Mouse (Mus musculus) lung, postnatal 0 days (tissue): ENCODE results near the gene Smim24. TPM values are rescaled to one million over a fixed set of nuclear protein-coding genes. Genes with fewer than 3 reads are reported as not detected.

Experiments
- ATAC-seq: fragments of 200-750 bp; cut with Nextera tagmentation; 2 replicates; pipeline ENCODE4 v1.8.0; 2017; ENCODE audit warnings: moderate library complexity
- DNase-seq: peaks from one replicate; pipeline ENCODE4 v3.0.0-alpha.2; 2016; ENCODE audit warnings: low spot score
- H3K27ac ChIP-seq: fragments of 300-500 bp; sonication (generic); 2 replicates; pipeline ENCODE4 v1.5.1; 2014; ENCODE audit warnings: antibody characterized with exemption, mild to moderate bottlenecking, low read length, mixed read lengths
- H3K27me3 ChIP-seq: fragments of 300-500 bp; sonication (generic); replicated peaks from 2 replicates; pipeline ENCODE4 v1.6.1; 2014; ENCODE audit warnings: low read length, mixed read lengths; ENCODE audit not compliant: insufficient read depth
- H3K36me3 ChIP-seq: fragments of 300-500 bp; sonication (generic); 2 replicates; pipeline ENCODE4 v1.6.1; 2014; ENCODE audit warnings: low read length, mixed read lengths; ENCODE audit not compliant: insufficient read depth
- H3K4me1 ChIP-seq: fragments of 300-500 bp; sonication (generic); 2 replicates; pipeline ENCODE4 v1.6.1; 2014; ENCODE audit warnings: antibody characterized with exemption, low read depth, low read length, mixed read lengths; ENCODE audit not compliant: insufficient read depth
- H3K4me2 ChIP-seq: fragments of 300-500 bp; sonication (generic); replicated peaks from 2 replicates; pipeline ENCODE4 v1.6.1; 2014; ENCODE audit warnings: low read depth, mild to moderate bottlenecking, low read length, moderate library complexity, mixed read lengths
- H3K4me3 ChIP-seq: fragments of 300-500 bp; sonication (generic); 2 replicates; pipeline ENCODE4 v1.5.1; 2014; ENCODE audit warnings: low read depth, low read length
- H3K9ac ChIP-seq: fragments of 300-500 bp; sonication (generic); replicated peaks from 2 replicates; pipeline ENCODE4 v1.6.1; 2014; ENCODE audit warnings: low read depth, mild to moderate bottlenecking
- H3K9me3 ChIP-seq: fragments of 300-500 bp; sonication (generic); 2 replicates; pipeline ENCODE4 v1.6.1; 2016; ENCODE audit warnings: low read length, mixed read lengths
- CTCF ChIP-seq: IDR thresholded peaks from 2 replicates; pipeline ENCODE4 v1.5.1; 2016; ENCODE audit warnings: antibody characterized with exemption, mild to moderate bottlenecking
- EP300 ChIP-seq: IDR thresholded peaks from 2 replicates; pipeline ENCODE4 v1.6.1; 2016; ENCODE audit warnings: antibody characterized with exemption, mild to moderate bottlenecking, control low read depth
- WGBS: fragments of 180-500 bp; shearing (Covaris S2); extraction: QIAGEN DNeasy Blood & Tissue Kit; methylation state at CpG from one replicate; pipeline ENCODE4 v1.1.7; 2014; 5-methylcytosine and 5-hydroxymethylcytosine counted together
- polyA plus RNA-seq: library from polyadenylated mRNA; unstranded; fragments of >200 nt; fragmentation: Nextera tagmentation; extraction: Ambion mirVana; gene quantifications from 2 replicates; pipeline ENCODE4 v1.2.1, GENCODE M21; 2015

The Smim24 gene
- polyA plus RNA-seq, 1 experiment from 2014 or later: 3.1 TPM

GRCm38 (mm10) chr10:81350351-81351063, 42.3 kb upstream of the Smim24 start, which contains the start of gene Hmg20b:
Gene Hmg20b, minus strand, starts transcription at chr10:81350480.
- ATAC-seq (peak; percentile 96), DNase-seq (peak; percentile 100)

DNA sequence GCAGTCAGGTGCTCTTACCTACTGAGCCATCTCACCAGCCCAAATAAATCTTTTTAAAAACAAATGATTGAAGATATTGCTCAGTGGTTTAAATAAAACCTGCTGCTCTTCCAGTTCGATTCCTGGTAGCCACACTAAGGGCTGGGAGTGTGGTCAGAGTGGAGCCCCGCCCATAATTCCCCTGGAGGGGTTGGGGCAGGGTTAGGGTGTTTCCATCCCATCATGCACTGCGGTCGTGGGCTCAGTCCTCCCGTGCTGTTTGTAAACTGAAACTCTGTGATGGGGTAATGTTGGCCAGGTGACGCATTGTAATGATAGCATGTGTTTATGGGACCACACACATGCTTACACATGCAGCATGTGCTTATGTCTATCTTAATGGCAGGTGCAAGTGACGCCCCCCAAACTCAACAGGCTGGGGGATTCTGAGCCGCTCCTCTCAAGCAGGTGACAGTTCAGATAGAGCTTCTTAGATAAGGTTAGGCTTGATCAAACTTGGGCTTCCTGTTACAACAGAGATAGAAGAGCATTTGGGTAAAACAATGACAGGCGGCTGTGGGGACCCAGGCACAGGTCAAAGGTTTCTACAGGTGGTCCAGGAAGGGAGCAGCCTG, 41.1 kb upstream of the Smim24 start:
- TF ChIP-seq EP300 (no peak), CTCF (no peak)
- H3K4me1 ChIP-seq: peaks cover 5% of the 10 kb centered on the region
- no peak overlapping the region for H3K4me3 ChIP-seq
- H3K36me3 ChIP-seq: no peaks in the 10 kb centered on the region
- no peak overlapping the region for H3K4me2 ChIP-seq
- WGBS: 19% methylated on average over 9 of the region's 9 CpGs
- H3K27me3 ChIP-seq: no peaks in the 10 kb centered on the region
- no peaks in the 10 kb centered on the region for H3K9me3 ChIP-seq
- no peak overlapping the region for H3K27ac ChIP-seq
- no peak overlapping the region for H3K9ac ChIP-seq
- no peak for ATAC-seq
- DNase-seq: no peak

More at GRCm38 (mm10) chr10:81350351-81351063, 42.3 kb upstream of the Smim24 start, which contains the start of gene Hmg20b:
- peak within 1 kb of the TSS; percentile 94 for H3K4me2 ChIP-seq
- TF ChIP-seq EP300 (no peak), CTCF (peak; percentile 90)
- H3K4me3 ChIP-seq: peak within 1 kb of the TSS; percentile 68
- no peaks in the 10 kb centered on the region for H3K9me3 ChIP-seq
- 3% methylated on average over 53 of the region's 54 CpGs for WGBS
- H3K4me1 ChIP-seq: 0 out of 2 replicates have a peak, but pooled peaks cover 2% of the 10 kb centered on the region
- H3K36me3 ChIP-seq: no peaks in the 10 kb centered on the region
- H3K27ac ChIP-seq: peak within 1 kb of the TSS; percentile 76
- H3K27me3 ChIP-seq: no peaks in the 10 kb centered on the region
- H3K9ac ChIP-seq: peak within 1 kb of the TSS; percentile 68

DNA sequence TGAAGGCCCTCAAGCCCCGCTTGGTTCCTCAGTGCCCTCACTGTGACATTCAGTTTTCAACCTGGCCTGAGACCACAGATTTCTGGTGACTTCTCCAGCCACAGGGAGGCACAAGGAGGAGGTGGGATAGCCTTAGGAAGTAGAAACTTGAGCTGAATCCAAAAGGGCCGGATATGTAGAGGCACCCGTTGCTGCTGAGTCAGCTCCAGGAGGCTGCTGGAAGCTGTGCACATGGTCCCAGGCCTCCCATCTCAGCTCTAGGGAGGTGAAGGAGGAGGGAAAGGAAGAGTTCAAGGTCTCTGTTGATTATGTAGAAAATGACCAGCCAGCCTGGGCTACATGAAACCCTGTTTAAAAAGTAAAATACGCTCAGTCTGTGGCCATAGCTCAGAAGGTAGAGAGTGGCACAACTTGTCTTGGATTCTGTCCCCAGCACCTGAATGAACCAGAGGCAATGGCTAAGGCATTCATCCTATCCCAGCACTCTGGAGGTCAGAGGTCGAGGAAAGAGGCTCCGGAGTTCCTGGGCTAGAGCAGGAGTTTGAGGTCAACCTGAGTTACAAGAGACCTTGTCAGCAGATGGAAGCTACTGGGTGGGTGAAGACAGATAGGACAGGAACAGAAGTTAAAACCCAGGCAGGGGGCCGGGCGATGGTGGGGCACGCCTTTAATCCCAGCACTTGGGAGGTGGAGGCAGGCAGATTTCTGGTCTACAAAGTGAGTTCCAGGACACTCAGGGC, 37.9 kb upstream of the Smim24 start:
- ATAC-seq: no peak
- H3K9ac ChIP-seq: no peak overlapping the region
- no peak overlapping the region for H3K4me3 ChIP-seq
- H3K9me3 ChIP-seq: no peaks in the 10 kb centered on the region
- H3K27ac ChIP-seq: no peak overlapping the region
- TF ChIP-seq EP300: no peak
- no peak for TF ChIP-seq CTCF
- 64% methylated on average over 9 of the region's 9 CpGs for WGBS
- peaks cover 14% of the 10 kb centered on the region for H3K4me1 ChIP-seq
- H3K27me3 ChIP-seq: no peaks in the 10 kb centered on the region
- no peak for DNase-seq
- no peaks in the 10 kb centered on the region for H3K36me3 ChIP-seq
- H3K4me2 ChIP-seq: no peak overlapping the region

DNA sequence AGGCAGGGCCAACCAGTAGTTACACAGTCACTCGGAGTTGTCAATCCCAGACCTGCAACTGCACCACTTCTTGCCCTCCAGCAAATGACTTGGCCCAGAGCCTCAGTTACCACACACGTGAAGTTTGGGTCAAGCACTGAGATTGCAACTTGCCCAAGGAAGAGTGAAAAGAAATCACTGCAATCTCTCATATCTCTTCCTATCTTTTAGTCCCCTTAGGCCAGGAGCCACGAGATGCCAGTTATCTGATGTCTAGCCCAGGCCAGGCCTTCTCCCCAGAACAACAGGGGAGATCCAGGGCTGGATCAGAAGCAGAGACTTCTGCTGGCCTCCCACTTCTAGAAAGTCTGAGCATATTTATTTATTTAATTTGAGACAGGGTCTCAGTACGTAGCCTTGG, 37.3 kb upstream of the Smim24 start:
- WGBS: 72% methylated on average over 4 of the region's 4 CpGs
- ATAC-seq (no peak), DNase-seq (no peak)
- no peaks in the 10 kb centered on the region for H3K36me3 ChIP-seq
- H3K9ac ChIP-seq: no peak overlapping the region
- H3K4me3 ChIP-seq: no peak overlapping the region
- H3K27me3 ChIP-seq: no peaks in the 10 kb centered on the region
- H3K27ac ChIP-seq: no peak overlapping the region
- no peaks in the 10 kb centered on the region for H3K9me3 ChIP-seq
- H3K4me1 ChIP-seq: peaks cover 14% of the 10 kb centered on the region
- TF ChIP-seq EP300 (no peak), CTCF (no peak)
- H3K4me2 ChIP-seq: no peak overlapping the region

DNA sequence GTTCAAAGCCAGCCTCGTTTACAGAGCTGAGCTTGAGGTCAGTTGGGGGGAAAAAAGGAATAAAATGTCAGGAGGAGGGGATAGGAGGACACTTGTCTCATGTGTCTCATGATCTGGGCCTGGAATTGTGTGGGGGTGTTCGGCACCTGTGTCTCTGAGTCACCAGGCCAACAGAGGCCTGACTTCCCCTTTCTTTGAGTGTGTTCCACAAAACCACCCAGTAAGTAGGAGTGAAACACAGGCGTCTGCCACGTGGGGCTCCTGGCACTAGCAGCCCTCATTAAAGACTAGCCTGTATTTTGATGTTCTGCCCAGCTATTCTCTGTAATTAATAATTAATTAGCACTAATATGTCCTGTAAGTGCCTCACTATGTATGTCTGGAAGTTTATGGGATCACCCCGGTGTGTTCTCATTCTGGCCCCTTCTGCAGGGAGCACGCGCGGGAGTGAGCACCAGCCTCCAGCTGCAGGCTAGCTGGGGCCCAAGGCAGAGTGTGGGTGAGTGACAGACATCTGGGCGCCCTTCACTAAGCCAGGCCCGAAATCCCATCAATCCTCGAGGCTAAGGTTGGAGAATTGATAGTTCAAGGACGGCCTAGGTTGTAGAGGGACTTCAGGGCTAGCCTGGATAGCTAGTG, 36.4 kb upstream of the Smim24 start:
- no peak for ATAC-seq
- Histone ChIP-seq H3K4me3 (peak overlapping the region; percentile 70; the same call in 1 of the 2 replicates), H3K9ac (no peak overlapping the region)

More for the DNA sequence above, 36.4 kb upstream of the Smim24 start:
- no peak for TF ChIP-seq CTCF
- TF ChIP-seq EP300: no peak
- peak overlapping the region; percentile 99 for H3K4me2 ChIP-seq
- H3K27ac ChIP-seq: no peak overlapping the region
- no peaks in the 10 kb centered on the region for H3K27me3 ChIP-seq
- DNase-seq: no peak
- H3K9me3 ChIP-seq: no peaks in the 10 kb centered on the region
- peaks cover 14% of the 10 kb centered on the region for H3K4me1 ChIP-seq
- H3K36me3 ChIP-seq: no peaks in the 10 kb centered on the region
- 55% methylated on average over 12 of the region's 12 CpGs for WGBS
